Mouse (Mus musculus): ENCODE measurements around the gene Olfr541.
"Not testable (repeated sequence)": the region's sequence is repeated elsewhere in the genome, so short reads cannot be mapped to it uniquely, and the experiment has no call there.

The Olfr541 gene

GRCm38 (mm10) chr7:140696967-140697366, at the start of gene Olfr541:
Gene Olfr541 (plus strand): TSS chr7:140697267.
- DNase-seq = no peak

GRCm38 (mm10) chr7:140659630-140660029, 37.4 kb upstream of the Olfr541 start, which contains the start of gene Olfr539:
Gene Olfr539 (plus strand): TSS chr7:140659930.
- DNase-seq = no peak

- DNase-seq = not testable (repeated sequence)
Observed at GRCm38 (mm10) chr7:140670693-140671092, 26.4 kb upstream of the Olfr541 start.

- no peak for DNase-seq
Observed at GRCm38 (mm10) chr7:140675863-140676262, 21.2 kb upstream of the Olfr541 start.

- not testable (repeated sequence) for DNase-seq
Observed at GRCm38 (mm10) chr7:140679591-140679990, 17.5 kb upstream of the Olfr541 start.

- DNase-seq = no peak
Observed at GRCm38 (mm10) chr7:140681651-140682050, 15.4 kb upstream of the Olfr541 start, which contains the start of gene Olfr45. Gene Olfr45 (plus strand): TSS chr7:140681951.

GRCm38 (mm10) chr7:140706348-140706747, 9.3 kb downstream of the Olfr541 start:
- DNase-seq = no peak

- DNase-seq = no peak
Observed at GRCm38 (mm10) chr7:140707536-140708284, 10.6 kb downstream of the Olfr541 start.

- no peak for DNase-seq
Observed at GRCm38 (mm10) chr7:140717155-140718055, 20.3 kb downstream of the Olfr541 start.

GRCm38 (mm10) chr7:140721095-140721494, 24.0 kb downstream of the Olfr541 start:
- no peak for DNase-seq

- DNase-seq = no peak
Observed at GRCm38 (mm10) chr7:140725558-140725957, 28.5 kb downstream of the Olfr541 start.

GRCm38 (mm10) chr7:140733162-140733561, 36.1 kb downstream of the Olfr541 start:
- no peak for DNase-seq

- no peak for DNase-seq
Observed at GRCm38 (mm10) chr7:140747402-140747801, 50.3 kb downstream of the Olfr541 start.

- no peak for DNase-seq
Observed at GRCm38 (mm10) chr7:140748116-140748826, 51.2 kb downstream of the Olfr541 start.

GRCm38 (mm10) chr7:140748827-140749160, 51.7 kb downstream of the Olfr541 start:
- no peak for DNase-seq

- DNase-seq = no peak
Observed at GRCm38 (mm10) chr7:140754556-140754955, 57.5 kb downstream of the Olfr541 start.

Measured in thymus, postnatal 36 days (tissue).